In genomic region chr13:16716796-16717749, GRCm38 (mm10) we compare ENCODE assay signal across 17 mouse cellular contexts.
A peak's percentile ranks its signal among the peaks of the same experiment; 100 is the strongest.
DNase-seq lines count a peak whose midpoint lies in the region; ATAC-seq and TF ChIP-seq lines count a peak whose summit lies in the region.
"Had no signal": no experiment of that assay in that cellular context is flagged by ENCODE, and none has a peak within 500 bp of the region (broad histone marks: within the 10 kb centered on the region; RNA-seq: fewer than 3 reads in every experiment).

No protein-coding gene starts in this region.

- H3K4me1 ChIP-seq in limb, embryonic 14.5 days (ENCODE audit: control insufficient read depth, insufficient read depth, low read length): peaks cover 3% of the 10 kb centered on the region; the same call in 1 of the 2 replicates
- no peaks in the 10 kb centered on the region; the same call in 1 of the 2 replicates for H3K4me1 ChIP-seq in limb, embryonic 10.5 days
- H3K4me1 ChIP-seq in embryonic fibroblast, embryonic 13.5 days (ENCODE audit: control insufficient read depth, insufficient read depth, low read length): peaks cover 17% of the 10 kb centered on the region
- no peaks in the 10 kb centered on the region for H3K4me1 ChIP-seq in lung, adult 2 months (ENCODE audit: control insufficient read depth, insufficient read depth, low read length)
- H3K4me1 ChIP-seq: forebrain, embryonic 13.5 days; liver, embryonic 12.5 days; midbrain, embryonic 13.5 days had no signal

- WGBS in limb, embryonic 14.5 days: 65% methylated on average over 5 of the region's 5 CpGs
- WGBS in limb, embryonic 10.5 days: 87% methylated on average over 5 of the region's 5 CpGs
- WGBS in lung, adult 2 months: 78% methylated on average over 5 of the region's 5 CpGs

- no peak overlapping the region for H3K4me2 ChIP-seq in limb, embryonic 14.5 days (replicated peaks; ENCODE audit: low read depth, low read length, severe bottlenecking)
- H3K4me2 ChIP-seq: forebrain, embryonic 13.5 days; liver, embryonic 12.5 days; lung, embryonic 15.5 days; midbrain, embryonic 13.5 days had no signal

- H3K36me3 ChIP-seq in limb, embryonic 14.5 days (ENCODE audit: control insufficient read depth, insufficient read depth, low read length): no peaks in the 10 kb centered on the region
- H3K36me3 ChIP-seq in limb, embryonic 10.5 days: no peaks in the 10 kb centered on the region
- H3K36me3 ChIP-seq: liver, embryonic 12.5 days; lung, embryonic 15.5 days; midbrain, embryonic 13.5 days had no signal

- no peak overlapping the region for H3K4me3 ChIP-seq in gastrocnemius, adult 2 months
- no peak overlapping the region for H3K4me3 ChIP-seq in limb, embryonic 14.5 days (replicated peaks; ENCODE audit: low read length)
- H3K4me3 ChIP-seq in limb, embryonic 10.5 days: no peak overlapping the region
- H3K4me3 ChIP-seq in embryonic fibroblast, embryonic 13.5 days (ENCODE audit: insufficient read depth, low read length): no peak overlapping the region
- H3K4me3 ChIP-seq in lung, adult 2 months (replicated peaks; ENCODE audit: extremely low read depth, low read depth, low read length): no peak overlapping the region
- H3K4me3 ChIP-seq: forebrain, embryonic 13.5 days; liver, embryonic 12.5 days; lung, embryonic 15.5 days; midbrain, embryonic 13.5 days; myocyte had no signal

- no peak overlapping the region for H3K9ac ChIP-seq in limb, embryonic 14.5 days (ENCODE audit: low read depth, low read length, severe bottlenecking)
- H3K9ac ChIP-seq: forebrain, embryonic 13.5 days; liver, embryonic 12.5 days; lung, embryonic 15.5 days; midbrain, embryonic 13.5 days had no signal

- no peaks in the 10 kb centered on the region for H3K27me3 ChIP-seq in limb, embryonic 14.5 days (ENCODE audit: control insufficient read depth, insufficient read depth, low read length)
- no peaks in the 10 kb centered on the region for H3K27me3 ChIP-seq in limb, embryonic 10.5 days (ENCODE audit: low read depth, poor library complexity, severe bottlenecking)
- H3K27me3 ChIP-seq: CH12.LX; forebrain, embryonic 13.5 days; liver, embryonic 12.5 days; lung, embryonic 15.5 days; midbrain, embryonic 13.5 days had no signal

- intact Hi-C loops in gastrocnemius, adult 2 months (cut with DNase I): no loop called here

- peak; percentile 19; the same call in 1 of the 2 replicates for ATAC-seq in limb, embryonic 14.5 days (ENCODE audit: low FRiP score, low read depth)
- ATAC-seq: forebrain, embryonic 13.5 days; liver, embryonic 12.5 days; midbrain, embryonic 13.5 days had no signal

- H3K27ac ChIP-seq in gastrocnemius, adult 2 months: peak overlapping the region; percentile 38; the same call in 1 of the 2 replicates
- no peak overlapping the region for H3K27ac ChIP-seq in limb, embryonic 14.5 days (replicated peaks; ENCODE audit: low read depth, low read length)
- H3K27ac ChIP-seq in limb, embryonic 10.5 days: no peak overlapping the region
- H3K27ac ChIP-seq in embryonic fibroblast, embryonic 13.5 days (ENCODE audit: insufficient read depth, low read length): peak overlapping the region; percentile 46
- H3K27ac ChIP-seq: forebrain, embryonic 13.5 days; liver, embryonic 12.5 days; lung, embryonic 15.5 days; midbrain, embryonic 13.5 days had no signal

- peak; percentile 19 for DNase-seq in gastrocnemius, adult 2 months
- no peak for DNase-seq in gastrocnemius, postnatal 25 days
- DNase-seq in limb, embryonic 14.5 days (ENCODE audit: low spot score): no peak
- DNase-seq in limb, embryonic 10.5 days (ENCODE audit: low spot score): no peak
- peak; percentile 13 for DNase-seq in skeletal muscle tissue, adult 2 months (ENCODE audit: low read depth, low spot score)
- DNase-seq in lung, adult 2 months: no peak
- no peak for DNase-seq in spleen, adult 18-20 months
- DNase-seq: cerebellum, adult 11 months; cerebellum, postnatal 36 days; left cerebral cortex, postnatal 4 days had no signal

- H3K9me3 ChIP-seq in limb, embryonic 14.5 days (ENCODE audit: control insufficient read depth, low read length): no peaks in the 10 kb centered on the region
- no peaks in the 10 kb centered on the region for H3K9me3 ChIP-seq in limb, embryonic 10.5 days (replicated peaks)
- H3K9me3 ChIP-seq: forebrain, embryonic 13.5 days; liver, embryonic 12.5 days; lung, embryonic 15.5 days; midbrain, embryonic 13.5 days had no signal

- no peak for TF ChIP-seq POLR2A in limb, embryonic 14.5 days (IDR thresholded peaks at IDR 0.05; ENCODE audit: borderline replicate concordance, extremely low read depth, insufficient read depth, insufficient read length)
- TF ChIP-seq POLR2A in embryonic fibroblast, embryonic 13.5 days (IDR thresholded peaks at IDR 0.05; ENCODE audit: low read depth, low read length): no peak
- no peak for TF ChIP-seq POLR2A in lung, adult 2 months (IDR thresholded peaks at IDR 0.05; ENCODE audit: borderline replicate concordance, extremely low read depth, low read depth, low read length)

- TF ChIP-seq CTCF in gastrocnemius, adult 2 months (IDR thresholded peaks at IDR 0.05): no peak
- TF ChIP-seq CTCF in embryonic fibroblast, embryonic 13.5 days (IDR thresholded peaks at IDR 0.05; ENCODE audit: borderline replicate concordance, insufficient read depth, low read length): no peak
- TF ChIP-seq CTCF in lung, adult 2 months (IDR thresholded peaks at IDR 0.05; ENCODE audit: insufficient read depth, low read length): no peak

Comparison
In these comparisons a context has a peak if more than half of its experiments do, and no peak if none do; other contexts are left out.
1. DNase-seq: peak in gastrocnemius, adult 2 months (single experiment) and skeletal muscle tissue, adult 2 months (single experiment); none in gastrocnemius, postnatal 25 days (single experiment), limb, embryonic 14.5 days (single experiment), limb, embryonic 10.5 days (single experiment), lung, adult 2 months (single experiment) and spleen, adult 18-20 months (0 of 2).
2. H3K27ac ChIP-seq: peak in gastrocnemius, adult 2 months (single experiment) and embryonic fibroblast, embryonic 13.5 days (single experiment); none in limb, embryonic 14.5 days (single experiment) and limb, embryonic 10.5 days (single experiment).